Mouse (Mus musculus) heart, embryonic 16.5 days (tissue): ENCODE measurements around the gene Kctd19. TPM values are rescaled to one million over a fixed set of nuclear protein-coding genes. Genes with fewer than 3 reads are reported as not detected.

Experiments
- ATAC-seq: fragments of 200-750 bp; cut with Nextera tagmentation; replicated peaks from 2 replicates; pipeline ENCODE4 v1.8.0; 2017; ENCODE audit warnings: moderate number of reproducible peaks; ENCODE audit not compliant: insufficient read depth, low FRiP score; ENCODE audit errors: extremely low read depth
- H3K27ac ChIP-seq: fragments of 300-500 bp; sonication (generic); 2 replicates; pipeline ENCODE4 v1.5.1; 2014; ENCODE audit warnings: mild to moderate bottlenecking, low read length, control low read depth, moderate library complexity
- H3K27me3 ChIP-seq: fragments of 300-500 bp; sonication (generic); 2 replicates; pipeline ENCODE4 v1.6.1; 2014; ENCODE audit warnings: low read length, mixed read lengths; ENCODE audit not compliant: control insufficient read depth, insufficient read depth
- H3K36me3 ChIP-seq: fragments of 300-500 bp; sonication (generic); 2 replicates; pipeline ENCODE4 v1.6.1; 2014; ENCODE audit not compliant: control insufficient read depth, insufficient read depth
- H3K4me1 ChIP-seq: fragments of 300-500 bp; sonication (generic); 2 replicates; pipeline ENCODE4 v1.6.1; 2014; ENCODE audit warnings: low read length, mixed read lengths; ENCODE audit not compliant: control insufficient read depth, insufficient read depth
- H3K4me2 ChIP-seq: fragments of 300-500 bp; sonication (generic); 2 replicates; pipeline ENCODE4 v1.6.1; 2014; ENCODE audit warnings: low read depth, mild to moderate bottlenecking, control low read depth, low read length
- H3K4me3 ChIP-seq: fragments of 300-500 bp; sonication (generic); 2 replicates; pipeline ENCODE4 v1.5.1; 2014; ENCODE audit warnings: mild to moderate bottlenecking, control low read depth, low read length
- H3K9ac ChIP-seq: fragments of 300-500 bp; sonication (generic); 2 replicates; pipeline ENCODE4 v1.6.1; 2014; ENCODE audit warnings: low read length, control low read depth
- H3K9me3 ChIP-seq: fragments of 300-500 bp; sonication (generic); replicated peaks from 2 replicates; pipeline ENCODE4 v1.6.1; 2016; ENCODE audit warnings: low read length; ENCODE audit not compliant: control insufficient read depth
- WGBS: fragments of 180-500 bp; shearing (Covaris S2); extraction: QIAGEN DNeasy Blood & Tissue Kit; methylation state at CpG from one replicate; pipeline ENCODE4 v1.1.7; 2014; 5-methylcytosine and 5-hydroxymethylcytosine counted together
- polyA plus RNA-seq: library from polyadenylated mRNA; unstranded; fragments of >200 nt; fragmentation: Nextera tagmentation; extraction: Ambion mirVana; gene quantifications from 2 replicates; pipeline ENCODE4 v1.2.1, GENCODE M21; 2015

Kctd19 gene
- polyA plus RNA-seq, 1 experiment from 2014 or later = 0.07 TPM

DNA sequence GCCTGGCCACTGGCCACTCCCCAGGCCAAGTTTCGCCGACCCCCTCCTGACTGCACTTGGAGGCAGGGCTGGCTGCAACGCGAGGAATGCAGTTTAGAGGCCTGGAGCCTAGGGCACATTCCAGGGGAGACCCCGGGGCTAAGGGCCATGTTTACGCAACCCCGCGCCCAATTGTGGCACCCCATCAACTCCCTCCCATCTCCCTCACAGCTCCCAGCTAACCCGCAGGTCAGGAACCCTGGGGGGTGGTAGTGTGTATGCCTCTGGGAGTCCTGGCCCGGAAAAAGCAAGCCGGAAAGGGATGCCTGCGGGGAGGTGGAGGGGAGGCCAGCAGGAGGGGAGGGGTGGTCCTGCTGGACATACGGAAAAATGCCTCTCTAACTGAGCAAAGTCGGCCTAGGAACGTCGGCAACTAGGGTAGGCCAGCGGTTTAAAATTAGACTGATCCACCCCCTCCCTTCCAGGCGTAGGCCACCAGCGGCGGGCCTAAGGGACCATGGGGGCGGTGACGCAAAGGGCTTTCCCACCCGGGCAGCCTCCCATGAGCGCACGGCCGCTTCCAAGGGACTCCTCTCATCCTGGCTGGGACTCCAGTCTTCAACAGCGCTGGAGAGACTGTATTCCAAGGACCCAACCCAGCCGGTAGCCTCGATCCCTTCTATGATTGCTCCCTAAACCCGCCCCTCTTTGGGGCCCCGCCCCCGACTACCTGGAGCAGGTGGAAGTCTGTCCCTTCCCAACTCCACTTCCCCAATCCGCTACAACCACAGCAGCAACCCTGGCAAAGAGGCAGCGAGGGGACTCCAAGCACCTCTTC, 66.5 kb downstream of the Kctd19 start:
- Histone ChIP-seq H3K9ac (peak overlapping the region; percentile 87), H3K4me3 (peak overlapping the region; percentile 73), H3K9me3 (no peaks in the 10 kb centered on the region), H3K27me3 (peaks cover 2% of the 10 kb centered on the region; the same call in 1 of the 2 replicates), H3K4me2 (peak overlapping the region; percentile 87), H3K27ac (peak overlapping the region; percentile 92), H3K4me1 (peaks cover 44% of the 10 kb centered on the region), H3K36me3 (no peaks in the 10 kb centered on the region)
- ATAC-seq = peak; percentile 39
- WGBS = 2% methylated on average over 34 of the region's 34 CpGs

DNA sequence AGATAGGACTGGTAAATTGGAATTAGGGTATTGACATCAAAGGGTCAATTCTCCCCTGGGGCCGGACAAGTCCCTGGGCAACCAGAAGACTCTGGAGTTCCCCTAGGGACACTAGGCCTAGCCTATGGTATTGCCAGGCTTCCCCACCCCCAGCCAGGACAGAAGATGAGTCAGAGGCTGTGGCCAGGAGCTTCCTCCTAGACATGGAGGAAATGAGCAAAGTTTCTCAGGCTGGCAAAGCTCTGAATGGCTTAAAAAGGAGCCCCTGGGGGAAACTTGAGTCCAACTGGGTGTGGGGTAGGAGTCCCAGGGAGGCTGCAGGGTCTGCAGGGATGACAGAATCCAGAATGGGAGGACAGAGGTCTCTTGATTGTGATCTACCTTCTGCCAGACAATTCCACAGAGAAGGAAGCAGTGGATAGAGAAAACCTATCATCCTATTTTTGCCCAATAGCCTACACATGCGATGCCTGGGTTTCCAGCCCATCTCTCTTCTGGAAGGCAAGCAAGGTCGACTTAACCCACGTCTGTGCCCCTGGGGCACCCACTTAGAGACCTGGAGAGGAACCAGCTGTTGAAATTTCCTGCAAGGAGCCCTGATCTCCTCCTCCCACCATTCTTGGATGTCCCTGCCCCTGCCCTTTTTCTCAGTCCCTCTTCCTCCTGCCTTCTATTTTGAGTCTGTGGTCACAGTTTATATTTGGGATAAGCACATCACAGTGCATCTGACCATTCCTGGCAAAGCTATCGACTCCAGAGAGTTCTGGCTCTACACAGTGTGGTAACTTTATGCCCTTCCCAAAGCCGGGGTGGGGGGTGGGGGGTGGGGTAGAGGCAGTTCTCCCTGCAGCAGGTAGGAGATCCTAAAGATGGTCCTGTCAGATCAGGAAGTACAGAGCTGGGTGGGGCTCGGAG, 68.0 kb downstream of the Kctd19 start:
- no peak for ATAC-seq
- H3K27ac ChIP-seq = peak overlapping the region; percentile 92
- H3K9ac ChIP-seq = peak overlapping the region; percentile 53
- H3K4me1 ChIP-seq = peaks cover 47% of the 10 kb centered on the region
- H3K9me3 ChIP-seq = no peaks in the 10 kb centered on the region
- no peaks in the 10 kb centered on the region for H3K27me3 ChIP-seq
- no peaks in the 10 kb centered on the region for H3K36me3 ChIP-seq
- 40% methylated on average over 7 of the region's 7 CpGs for WGBS
- H3K4me3 ChIP-seq = no peak overlapping the region; the same call in 1 of the 2 replicates
- peak overlapping the region; percentile 87 for H3K4me2 ChIP-seq

DNA sequence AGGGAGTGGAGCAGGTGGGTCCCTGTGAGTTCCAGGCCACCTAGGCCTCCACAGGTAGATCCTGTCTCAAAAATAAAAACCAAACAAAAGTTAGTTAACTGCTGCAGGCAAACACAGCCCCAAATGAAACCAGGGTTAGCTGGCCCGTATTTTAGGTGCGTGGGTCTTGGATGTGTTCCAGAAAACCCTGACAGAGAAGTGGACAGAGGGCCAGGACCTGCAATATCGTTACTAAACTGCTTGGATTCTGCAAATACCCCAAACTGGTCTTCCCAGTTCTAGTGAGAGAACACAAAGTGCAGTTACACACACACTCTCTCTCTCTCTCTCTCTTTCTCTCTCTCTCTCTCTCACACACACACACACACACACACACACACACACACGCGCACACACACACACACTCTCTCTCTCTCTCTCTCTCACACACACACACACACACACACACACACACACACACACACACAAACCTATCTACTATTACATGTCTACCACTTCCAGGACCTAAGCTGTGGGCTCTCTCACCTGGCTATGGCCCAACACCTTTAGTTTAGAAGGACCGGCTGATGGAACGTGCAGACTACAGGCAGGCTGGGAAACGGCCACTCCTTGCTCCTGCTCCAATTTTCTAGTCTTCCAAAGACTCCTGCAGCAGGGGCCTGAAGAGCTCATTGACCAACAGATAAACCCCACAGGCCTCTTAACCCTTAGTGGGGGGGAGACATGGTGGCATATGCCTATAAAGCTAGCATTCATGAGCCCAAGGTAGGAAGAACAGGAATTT, 69.3 kb downstream of the Kctd19 start:
- H3K4me1 ChIP-seq = peaks cover 50% of the 10 kb centered on the region
- no peak overlapping the region for H3K27ac ChIP-seq
- no peaks in the 10 kb centered on the region for H3K27me3 ChIP-seq
- H3K4me2 ChIP-seq = peak overlapping the region; percentile 14; the same call in 1 of the 2 replicates
- no peak overlapping the region for H3K9ac ChIP-seq
- ATAC-seq = no peak
- H3K4me3 ChIP-seq = no peak overlapping the region
- WGBS = 46% methylated on average over 8 of the region's 8 CpGs
- no peaks in the 10 kb centered on the region for H3K36me3 ChIP-seq
- H3K9me3 ChIP-seq = no peaks in the 10 kb centered on the region

DNA sequence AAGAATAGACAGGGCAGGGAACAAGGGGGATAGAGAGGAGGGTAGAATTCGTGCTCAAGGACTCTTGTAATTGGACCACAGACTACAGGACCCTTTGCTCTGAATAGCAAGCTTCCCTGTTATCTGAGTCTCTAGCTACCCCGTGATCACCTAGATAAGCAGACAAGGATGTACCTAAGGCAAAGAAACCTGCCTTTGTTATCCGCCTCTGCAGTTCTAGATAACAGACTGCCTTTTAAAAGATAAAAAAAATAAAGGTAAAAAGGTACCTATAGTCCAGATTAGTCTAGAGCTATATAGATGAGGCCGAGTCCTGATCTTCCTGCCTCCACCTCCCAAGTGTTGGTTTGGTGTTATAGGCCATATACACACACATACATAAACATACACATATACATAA, 70.5 kb downstream of the Kctd19 start:
- no peak overlapping the region for H3K9ac ChIP-seq
- H3K4me3 ChIP-seq = no peak overlapping the region
- no peak overlapping the region for H3K27ac ChIP-seq
- H3K27me3 ChIP-seq = no peaks in the 10 kb centered on the region
- no peaks in the 10 kb centered on the region for H3K9me3 ChIP-seq
- peaks cover 54% of the 10 kb centered on the region for H3K4me1 ChIP-seq
- H3K36me3 ChIP-seq = no peaks in the 10 kb centered on the region
- H3K4me2 ChIP-seq = no peak overlapping the region
- 66% methylated on average over 4 of the region's 4 CpGs for WGBS
- no peak for ATAC-seq

DNA sequence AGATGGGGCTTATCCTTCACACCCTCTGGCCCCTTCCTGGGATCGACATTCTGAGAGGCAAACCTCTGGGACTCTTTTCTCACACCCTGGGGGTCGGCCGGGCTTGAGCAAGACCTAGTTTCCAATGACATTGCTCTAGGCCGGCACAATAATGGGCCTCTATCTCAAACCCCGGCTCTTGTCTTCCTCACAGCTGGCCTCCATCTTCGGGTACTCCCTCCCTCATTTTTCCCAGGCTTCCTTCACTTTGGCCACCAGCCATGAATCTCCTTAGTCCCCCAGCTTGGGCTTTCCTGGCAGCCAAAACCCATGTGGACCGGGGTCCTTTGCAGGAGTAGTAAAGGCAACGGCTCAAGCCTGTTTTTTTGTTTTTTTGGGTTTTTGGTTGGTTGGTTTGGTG, 71.9 kb downstream of the Kctd19 start:
- Histone ChIP-seq H3K4me1 (peaks cover 50% of the 10 kb centered on the region), H3K36me3 (peaks cover 8% of the 10 kb centered on the region), H3K27me3 (no peaks in the 10 kb centered on the region), H3K27ac (peak overlapping the region; percentile 30), H3K4me2 (no peak overlapping the region), H3K9ac (no peak overlapping the region), H3K9me3 (no peaks in the 10 kb centered on the region), H3K4me3 (no peak overlapping the region)
- 22% methylated on average over 8 of the region's 8 CpGs for WGBS
- no peak for ATAC-seq

DNA sequence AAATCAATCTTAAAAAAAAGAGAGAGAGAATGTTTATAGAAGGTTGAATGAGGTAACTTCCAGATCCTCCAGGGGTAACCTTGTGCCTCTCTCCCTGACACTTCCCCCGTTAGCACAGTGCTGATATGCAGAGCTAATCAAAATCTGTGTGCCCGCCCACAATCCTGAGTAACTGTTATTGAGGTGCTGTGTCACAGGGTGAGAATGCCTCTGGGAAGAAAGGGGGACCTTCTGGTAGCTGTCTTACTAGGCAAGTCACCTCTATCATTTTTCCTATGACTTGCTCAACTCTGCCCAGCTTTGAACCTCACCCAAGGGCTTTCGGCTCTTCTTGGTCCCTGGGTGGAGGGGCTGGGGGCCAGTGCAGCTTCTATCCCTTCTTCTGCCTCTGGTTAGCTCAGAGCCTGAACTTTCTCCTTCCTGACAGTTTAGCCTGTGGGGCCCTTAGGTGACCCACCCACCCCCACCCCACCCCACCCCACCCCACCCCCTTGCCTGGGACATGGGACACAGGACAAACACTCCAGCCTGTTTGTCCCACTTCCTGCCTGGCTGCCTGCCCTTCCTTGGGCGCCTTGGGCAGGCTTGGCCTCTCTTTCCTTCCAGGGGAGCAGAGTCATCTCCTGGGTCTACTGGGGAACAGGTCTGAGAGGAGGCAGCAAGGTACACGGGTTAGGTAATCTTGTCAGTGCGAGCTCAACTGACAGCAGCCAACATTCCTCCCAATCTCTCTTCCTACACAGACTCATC, 73.2 kb downstream of the Kctd19 start:
- Histone ChIP-seq H3K4me2 (0 out of 2 replicates have a peak overlapping the region, but pooled peaks have one; percentile 7), H3K9ac (no peak overlapping the region)
- 42% methylated on average over 6 of the region's 6 CpGs for whole genome bisulfite sequencing

DNA sequence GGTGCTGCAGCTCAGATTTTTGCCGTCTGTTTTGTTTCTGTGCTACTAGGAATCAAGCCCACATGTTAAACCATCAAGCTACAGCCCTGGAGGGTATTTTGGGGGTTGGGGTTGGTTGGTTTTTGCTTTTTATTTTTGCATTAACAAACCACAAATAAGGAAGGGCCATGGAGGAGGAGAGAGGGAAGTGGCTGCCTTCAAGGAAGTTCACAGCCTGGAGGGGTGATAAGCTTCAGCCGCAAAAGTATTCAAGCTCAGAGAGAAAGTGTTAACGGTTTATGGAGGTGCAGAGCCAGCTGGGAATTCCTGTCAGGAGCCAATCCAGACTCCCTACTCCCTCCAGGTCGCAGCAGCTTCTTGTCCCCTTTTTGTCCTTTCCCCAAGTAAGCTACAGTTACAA, 74.3 kb downstream of the Kctd19 start:
- Histone ChIP-seq H3K9ac (0 out of 2 replicates have a peak overlapping the region, but pooled peaks have one; percentile 13), H3K36me3 (peaks cover 29% of the 10 kb centered on the region), H3K4me2 (no peak overlapping the region), H3K27ac (peak overlapping the region; percentile 46; the same call in 1 of the 2 replicates), H3K4me3 (no peak overlapping the region), H3K9me3 (no peaks in the 10 kb centered on the region), H3K27me3 (no peaks in the 10 kb centered on the region), H3K4me1 (peaks cover 27% of the 10 kb centered on the region)
- no peak for ATAC-seq
- WGBS = 15% methylated on average over 4 of the region's 4 CpGs

More for the DNA sequence above, 73.2 kb downstream of the Kctd19 start:
- no peaks in the 10 kb centered on the region for H3K9me3 ChIP-seq
- H3K27ac ChIP-seq = peak overlapping the region; percentile 38
- no peak overlapping the region for H3K4me3 ChIP-seq
- peaks cover 19% of the 10 kb centered on the region for H3K36me3 ChIP-seq
- H3K4me1 ChIP-seq = peaks cover 37% of the 10 kb centered on the region
- no peaks in the 10 kb centered on the region for H3K27me3 ChIP-seq
- ATAC-seq = 0 out of 2 replicates have a peak, but pooled peaks have one; percentile 15
